Mouse (Mus musculus): Measurements from ENCODE around the gene Ddx3x. TPM values are rescaled to one million over a fixed set of nuclear protein-coding genes. Genes with fewer than 3 reads are reported as not detected.
"Not testable (repeated sequence)": the region's sequence is repeated elsewhere in the genome, so short reads cannot be mapped to it uniquely, and the experiment has no call there.

Ddx3x gene
- polyA plus RNA-seq, 1 experiment from 2014 or later = 122 TPM

DNA sequence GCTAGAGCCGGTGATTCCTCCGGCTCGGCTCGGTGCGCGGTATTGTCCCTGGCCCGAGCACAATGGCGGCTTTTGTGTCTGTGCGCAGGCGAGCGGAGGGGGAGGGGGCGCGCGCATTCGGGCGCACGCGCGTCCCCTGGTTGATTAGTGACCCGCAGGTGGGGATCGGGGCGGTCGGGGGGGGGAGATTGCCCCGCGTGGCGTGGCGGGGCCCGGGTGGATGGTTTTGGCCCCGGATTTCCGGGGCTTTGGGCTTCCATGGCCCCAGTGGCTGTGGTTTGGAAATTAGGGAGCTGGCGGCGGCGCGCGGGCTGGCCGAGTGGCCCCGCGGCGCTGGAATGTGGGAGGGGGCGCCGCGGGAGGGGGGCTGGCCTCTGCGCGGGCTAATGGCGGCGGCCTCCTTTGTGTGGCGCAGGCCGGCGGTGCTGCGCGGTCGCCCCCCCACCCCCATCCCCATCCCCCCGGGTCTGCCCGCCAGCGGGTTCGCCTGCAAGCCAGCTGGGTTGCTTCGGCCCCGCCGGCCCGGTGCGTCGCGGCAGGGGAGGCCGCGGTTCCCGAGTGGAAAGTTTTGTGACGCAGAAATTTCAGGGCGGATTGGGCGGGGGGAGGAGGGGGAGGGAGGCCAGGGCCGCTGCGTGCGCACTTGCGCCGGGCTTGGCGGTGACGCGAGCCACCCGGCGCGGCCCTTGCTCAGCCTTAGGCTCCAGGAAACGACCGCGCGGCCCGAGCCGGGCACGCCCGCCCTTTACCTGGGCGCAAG is 739 bp downstream of the Ddx3x start:
- DNase-seq (ENCODE audit: low spot score) = peak; percentile 65

DNA sequence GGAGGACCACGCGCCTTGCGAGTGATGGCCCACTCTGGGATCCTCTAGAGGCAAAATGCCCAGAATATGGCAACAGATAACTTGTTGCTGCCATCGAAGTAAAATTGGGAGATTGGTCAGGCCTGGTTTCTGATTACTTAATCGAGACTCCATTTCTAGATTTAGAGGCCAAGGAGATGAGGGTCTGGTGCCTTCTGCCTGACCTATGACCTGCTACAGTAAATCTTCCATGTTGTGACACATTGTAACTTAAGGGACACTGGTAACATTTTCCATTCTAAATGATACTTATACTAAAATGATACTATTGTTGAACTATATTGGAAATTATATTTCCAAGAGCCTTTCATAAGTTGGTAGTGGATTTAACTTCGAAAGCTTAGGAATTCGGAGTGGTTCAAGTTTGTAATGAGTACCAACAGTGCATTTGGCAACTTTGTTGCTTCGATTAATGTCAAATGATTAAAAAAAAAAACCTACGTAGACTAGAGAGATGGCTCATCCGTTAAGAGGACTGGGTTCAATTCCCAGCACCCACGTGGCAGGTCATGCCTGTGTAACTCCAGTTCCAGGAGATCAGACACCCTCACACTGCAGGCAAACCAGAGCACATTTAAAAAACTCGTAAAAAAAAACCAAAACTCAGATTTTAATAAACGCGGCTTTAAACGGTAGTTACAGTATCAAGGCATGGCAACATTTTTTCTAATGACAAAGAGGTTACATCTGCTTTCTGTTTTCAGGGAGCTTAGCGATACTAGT is 1.5 kb downstream of the Ddx3x start:
- DNase-seq (ENCODE audit: low spot score) = no peak

DNA sequence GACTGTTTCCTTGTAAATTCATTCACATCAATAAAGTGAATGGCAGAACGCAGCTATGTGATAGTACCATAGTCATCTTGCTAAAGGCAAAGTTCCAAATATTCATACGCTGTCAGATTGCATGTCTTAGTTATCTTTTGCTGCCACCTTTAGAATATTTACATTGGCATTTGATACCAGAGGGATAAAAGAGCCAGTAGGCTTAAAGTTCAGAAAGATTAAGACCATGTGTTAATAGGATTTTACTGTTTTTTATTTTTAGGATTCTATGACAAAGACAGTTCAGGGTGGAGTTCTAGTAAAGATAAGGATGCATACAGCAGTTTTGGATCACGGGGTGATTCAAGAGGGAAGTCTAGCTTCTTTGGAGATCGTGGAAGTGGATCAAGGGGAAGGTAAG is 5.0 kb downstream of the Ddx3x start:
- DNase-seq (ENCODE audit: low spot score) = no peak

DNA sequence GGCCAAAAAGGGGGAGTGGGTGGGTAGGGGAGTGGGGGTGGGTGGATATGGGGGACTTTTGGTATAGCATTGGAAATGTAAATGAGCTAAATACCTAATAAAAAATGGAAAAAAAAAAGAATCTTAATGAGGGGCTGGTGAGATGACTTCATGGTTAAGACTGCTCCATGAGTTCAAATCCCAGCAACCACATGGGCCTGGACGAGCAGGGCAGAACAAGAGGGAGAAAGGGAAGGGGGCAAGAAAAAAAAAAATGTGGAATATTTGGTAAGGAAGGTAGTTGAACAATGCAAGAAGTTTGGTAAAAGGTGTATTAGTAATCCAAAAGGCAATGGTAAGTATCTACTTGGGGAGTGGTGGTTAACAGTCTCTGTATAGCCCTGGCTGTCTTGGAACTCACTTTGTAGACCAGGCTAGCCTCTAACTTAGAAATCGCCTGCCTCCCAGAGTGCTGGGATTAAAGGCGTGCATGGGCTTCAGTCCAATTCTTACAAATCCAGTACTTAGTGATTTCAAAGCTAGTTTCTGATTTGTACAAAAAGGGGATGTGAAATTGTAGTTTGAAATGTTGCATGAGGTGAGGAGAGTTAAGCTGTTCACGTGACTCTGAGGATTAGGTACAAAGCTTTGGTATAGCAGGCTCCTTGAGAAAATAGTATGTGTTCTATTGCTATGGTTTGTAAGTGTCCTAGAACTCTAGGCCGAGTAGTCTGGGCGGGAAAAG is 13.9 kb downstream of the Ddx3x start:
- peak; percentile 14 for DNase-seq (ENCODE audit: low spot score)

DNA sequence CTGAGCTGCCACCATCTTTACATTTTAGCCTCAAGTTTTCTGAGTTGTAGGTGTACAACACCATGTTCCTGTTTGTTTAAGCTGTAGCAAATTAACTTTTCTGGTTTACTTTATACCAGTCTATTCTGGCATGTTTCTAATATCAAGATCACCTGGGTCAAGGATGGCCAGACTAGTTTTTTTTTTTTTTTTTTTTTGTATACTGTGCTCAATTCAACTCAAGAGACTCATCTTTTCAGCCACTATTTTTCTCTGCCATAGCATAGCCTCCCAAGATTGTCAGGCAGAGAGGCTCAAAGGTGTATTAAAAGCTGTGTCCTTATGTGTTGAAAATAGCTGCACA is 14.4 kb downstream of the Ddx3x start:
- DNase-seq (ENCODE audit: low spot score) = no peak

DNA sequence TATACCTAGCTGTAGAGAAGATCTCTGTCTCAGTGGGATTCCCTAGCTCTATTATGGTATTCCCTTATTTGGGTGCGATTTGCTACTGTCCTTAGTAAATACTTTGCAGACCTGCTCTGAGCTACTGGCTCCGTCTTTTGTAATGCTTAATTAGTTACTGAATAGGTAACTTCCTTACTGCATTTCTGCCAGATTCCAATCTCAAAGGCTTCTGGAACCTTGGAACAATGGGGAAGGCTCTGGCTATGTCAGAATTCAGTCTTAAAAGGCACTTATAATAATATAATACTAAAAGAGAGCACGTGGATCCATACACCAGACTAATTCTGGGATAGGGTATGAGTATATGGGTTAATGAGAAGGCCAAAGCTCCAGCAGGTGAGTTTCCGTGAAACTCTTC is 15.5 kb downstream of the Ddx3x start:
- not testable (repeated sequence) for DNase-seq (ENCODE audit: low spot score)

DNA sequence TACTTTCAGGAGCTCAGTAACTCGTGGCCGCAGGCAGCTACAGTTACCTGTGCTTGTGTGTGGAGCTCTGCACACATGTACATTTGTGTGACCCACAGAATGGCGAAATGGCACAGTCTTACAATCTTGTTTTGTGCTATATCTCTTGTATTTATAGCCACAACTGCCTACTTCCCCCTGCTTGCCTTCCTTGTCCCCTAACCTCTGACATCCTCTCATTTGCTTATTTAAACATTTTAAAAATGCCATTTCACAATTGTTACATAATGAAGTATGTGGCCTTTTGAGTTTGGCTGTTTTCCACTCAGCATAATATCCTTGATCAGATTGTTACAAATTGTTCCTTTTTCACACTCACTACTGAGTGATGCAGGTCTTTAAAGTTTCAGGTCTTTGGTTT is 25.4 kb downstream of the Ddx3x start:
- DNase-seq (ENCODE audit: low spot score) = no peak

DNA sequence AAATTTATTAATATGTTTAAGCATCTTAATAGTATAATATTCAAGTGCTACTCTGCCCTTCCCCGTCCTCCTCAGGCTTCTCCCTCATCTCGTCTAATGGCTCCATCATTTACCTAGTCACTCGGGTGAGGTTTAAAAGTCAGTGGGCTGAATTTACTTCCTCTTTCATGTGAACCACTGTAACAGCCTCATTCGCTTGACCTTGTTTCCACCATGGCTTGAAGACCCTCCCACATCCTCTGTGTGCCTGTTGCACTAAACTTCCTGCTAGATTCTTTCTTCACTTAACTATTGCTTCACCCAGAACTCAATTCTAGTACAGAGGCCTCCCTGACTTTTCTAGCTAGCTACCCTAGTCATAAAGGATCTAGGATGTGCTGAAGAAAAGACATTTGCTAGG is 30.6 kb downstream of the Ddx3x start:
- peak; percentile 55 for DNase-seq (ENCODE audit: low spot score)

DNA sequence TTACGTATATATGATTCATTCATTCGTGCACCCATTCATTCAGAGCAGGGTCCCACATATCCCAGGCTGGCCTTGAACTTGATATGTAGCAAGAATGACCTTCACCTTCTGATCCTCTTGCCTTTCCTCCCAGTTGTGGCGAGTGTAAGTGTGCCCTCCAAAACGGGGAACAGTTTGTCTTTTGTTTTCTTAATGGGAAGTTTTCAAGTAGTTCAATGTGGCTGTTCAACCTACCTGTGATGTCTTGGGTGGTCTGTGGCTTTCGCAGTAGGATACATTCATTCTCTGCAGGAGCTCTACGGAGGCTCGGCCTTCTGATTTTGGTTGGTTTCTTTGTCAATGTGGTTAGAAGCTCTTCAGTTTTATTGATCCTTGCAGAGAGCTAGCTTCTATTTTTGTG is 48.8 kb downstream of the Ddx3x start:
- no peak for DNase-seq (ENCODE audit: low spot score)

Other genes starting within 250 kb of the Ddx3x start
- gene Usp9x, start 209.5 kb upstream of the Ddx3x start, polyA plus RNA-seq (2015; fragmentation: Nextera tagmentation; extraction: Ambion mirVana) = 19.8 and 21.4 TPM in 2 replicates
- gene Nyx, start 185.1 kb downstream of the Ddx3x start, polyA plus RNA-seq (2015; fragmentation: Nextera tagmentation; extraction: Ambion mirVana) = 0.05 and 0.10 TPM in 2 replicates

Data from thymus, postnatal 0 days (tissue).